Mouse (Mus musculus) limb, embryonic 15.5 days (tissue): Measurements from ENCODE around the gene Kbtbd2. TPM values are rescaled to one million over a fixed set of nuclear protein-coding genes. Genes with fewer than 3 reads are reported as not detected.

Experiments
- ATAC-seq: fragments of 200-750 bp; cut with Nextera tagmentation; 2 replicates; pipeline ENCODE4 v1.8.0; 2017; ENCODE audit warnings: low read depth, moderate TSS enrichment; ENCODE audit not compliant: insufficient number of reproducible peaks, low FRiP score, low TSS enrichment
- H3K27ac ChIP-seq: fragments of 300-500 bp; sonication (generic); 2 replicates; pipeline ENCODE4 v1.5.1; 2015; ENCODE audit warnings: moderate library complexity, mild to moderate bottlenecking, inconsistent platforms
- H3K27me3 ChIP-seq: fragments of 300-500 bp; sonication (generic); 2 replicates; pipeline ENCODE4 v1.6.1; 2015; ENCODE audit warnings: inconsistent platforms
- H3K36me3 ChIP-seq: fragments of 300-500 bp; sonication (generic); 2 replicates; pipeline ENCODE4 v1.6.1; 2015; ENCODE audit warnings: inconsistent platforms
- H3K4me1 ChIP-seq: fragments of 300-500 bp; sonication (generic); 2 replicates; pipeline ENCODE4 v1.6.1; 2015; ENCODE audit warnings: inconsistent platforms
- H3K4me2 ChIP-seq: fragments of 300-500 bp; sonication (generic); 2 replicates; pipeline ENCODE4 v1.6.1; 2015; ENCODE audit warnings: mild to moderate bottlenecking, inconsistent platforms
- H3K4me3 ChIP-seq: fragments of 300-500 bp; sonication (generic); 2 replicates; pipeline ENCODE4 v1.5.1; 2015; ENCODE audit warnings: mild to moderate bottlenecking, inconsistent platforms
- H3K9ac ChIP-seq: fragments of 300-500 bp; sonication (generic); 2 replicates; pipeline ENCODE4 v1.6.1; 2015; ENCODE audit warnings: inconsistent platforms
- H3K9me3 ChIP-seq: fragments of 300-500 bp; sonication (generic); 2 replicates; pipeline ENCODE4 v1.6.1; 2016; ENCODE audit warnings: inconsistent platforms
- WGBS: fragments of 180-500 bp; shearing (Covaris S2); methylation state at CpG from one replicate; pipeline ENCODE4 v1.1.7; 2015; 5-methylcytosine and 5-hydroxymethylcytosine counted together
- polyA plus RNA-seq: library from polyadenylated mRNA; unstranded; fragments of >200 nt; fragmentation: Nextera tagmentation; extraction: Ambion mirVana; gene quantifications from 2 replicates; pipeline ENCODE4 v1.2.1, GENCODE M21; 2015

Kbtbd2 gene
- polyA plus RNA-seq = 23.2 and 25.5 TPM in 2 replicates

GRCm38 (mm10) chr6:56797311-56798151 is at the start of gene Kbtbd2:
TSS of gene Kbtbd2 (minus strand) at chr6:56797813.
- Histone ChIP-seq H3K27ac (peak within 1 kb of the TSS; percentile 100), H3K4me2 (peak within 1 kb of the TSS; percentile 66), H3K9me3 (no peaks in the 10 kb centered on the region), H3K36me3 (no peaks in the 10 kb centered on the region), H3K9ac (peak within 1 kb of the TSS; percentile 95), H3K27me3 (no peaks in the 10 kb centered on the region), H3K4me3 (peak within 1 kb of the TSS; percentile 83), H3K4me1 (peaks cover 7% of the 10 kb centered on the region; the same call in 1 of the 2 replicates)
- peak; percentile 95 for ATAC-seq
- under 1% methylated on average over 98 of the region's 98 CpGs for WGBS

GRCm38 (mm10) chr6:56844365-56844764 is 46.8 kb upstream of the Kbtbd2 start:
- Histone ChIP-seq H3K4me2 (no peak overlapping the region), H3K4me3 (no peak overlapping the region), H3K9me3 (no peaks in the 10 kb centered on the region), H3K9ac (no peak overlapping the region), H3K27ac (no peak overlapping the region), H3K27me3 (no peaks in the 10 kb centered on the region), H3K4me1 (no peaks in the 10 kb centered on the region), H3K36me3 (peaks cover 19% of the 10 kb centered on the region)
- ATAC-seq = no peak
- 89% methylated on average over 2 of the region's 2 CpGs for WGBS

GRCm38 (mm10) chr6:56843229-56843628 is 45.6 kb upstream of the Kbtbd2 start:
- WGBS = 67% methylated on average over 3 of the region's 3 CpGs
- no peak for ATAC-seq
- no peak overlapping the region for H3K27ac ChIP-seq
- H3K4me1 ChIP-seq = no peaks in the 10 kb centered on the region
- H3K9me3 ChIP-seq = no peaks in the 10 kb centered on the region
- H3K4me2 ChIP-seq = no peak overlapping the region
- no peak overlapping the region for H3K4me3 ChIP-seq
- H3K9ac ChIP-seq = no peak overlapping the region
- no peaks in the 10 kb centered on the region for H3K27me3 ChIP-seq
- H3K36me3 ChIP-seq = peaks cover 18% of the 10 kb centered on the region

GRCm38 (mm10) chr6:56837621-56838020 is 40.0 kb upstream of the Kbtbd2 start:
- Histone ChIP-seq H3K27me3 (no peaks in the 10 kb centered on the region), H3K4me1 (peaks cover 13% of the 10 kb centered on the region), H3K9me3 (no peaks in the 10 kb centered on the region), H3K4me3 (no peak overlapping the region), H3K9ac (no peak overlapping the region), H3K36me3 (peaks cover 26% of the 10 kb centered on the region), H3K27ac (no peak overlapping the region), H3K4me2 (no peak overlapping the region)
- 69% methylated on average over 3 of the region's 3 CpGs for WGBS
- ATAC-seq = no peak

GRCm38 (mm10) chr6:56837166-56837565 is 39.6 kb upstream of the Kbtbd2 start:
- ATAC-seq = no peak
- Histone ChIP-seq H3K9me3 (no peaks in the 10 kb centered on the region), H3K4me1 (peaks cover 13% of the 10 kb centered on the region), H3K27ac (no peak overlapping the region), H3K9ac (no peak overlapping the region), H3K27me3 (no peaks in the 10 kb centered on the region), H3K4me3 (no peak overlapping the region), H3K36me3 (peaks cover 26% of the 10 kb centered on the region), H3K4me2 (no peak overlapping the region)
- 93% methylated on average over 12 of the region's 12 CpGs for WGBS

- no peak overlapping the region for H3K27ac ChIP-seq
- 85% methylated on average over 10 of the region's 10 CpGs for WGBS
- H3K4me1 ChIP-seq = peaks cover 13% of the 10 kb centered on the region
- H3K9me3 ChIP-seq = no peaks in the 10 kb centered on the region
- H3K4me3 ChIP-seq = no peak overlapping the region
- no peaks in the 10 kb centered on the region for H3K27me3 ChIP-seq
- ATAC-seq = no peak
- peaks cover 21% of the 10 kb centered on the region for H3K36me3 ChIP-seq
- H3K4me2 ChIP-seq = no peak overlapping the region
- no peak overlapping the region for H3K9ac ChIP-seq
Observed at GRCm38 (mm10) chr6:56835532-56835931, 37.9 kb upstream of the Kbtbd2 start.

GRCm38 (mm10) chr6:56834769-56835168 is 37.2 kb upstream of the Kbtbd2 start:
- Histone ChIP-seq H3K4me1 (peaks cover 13% of the 10 kb centered on the region), H3K9me3 (no peaks in the 10 kb centered on the region), H3K27ac (0 out of 2 replicates have a peak overlapping the region, but pooled peaks have one; percentile 5), H3K9ac (no peak overlapping the region), H3K4me2 (no peak overlapping the region), H3K27me3 (no peaks in the 10 kb centered on the region), H3K4me3 (no peak overlapping the region), H3K36me3 (peaks cover 19% of the 10 kb centered on the region)
- 53% methylated on average over 5 of the region's 5 CpGs for WGBS
- ATAC-seq = no peak

GRCm38 (mm10) chr6:56832830-56833229 is 35.2 kb upstream of the Kbtbd2 start:
- Histone ChIP-seq H3K4me2 (peak overlapping the region; percentile 57), H3K4me3 (peak overlapping the region; percentile 75), H3K36me3 (peaks cover 17% of the 10 kb centered on the region), H3K27me3 (no peaks in the 10 kb centered on the region), H3K4me1 (peaks cover 13% of the 10 kb centered on the region), H3K27ac (0 out of 2 replicates have a peak overlapping the region, but pooled peaks have one; percentile 43), H3K9me3 (no peaks in the 10 kb centered on the region), H3K9ac (no peak overlapping the region)
- ATAC-seq = no peak

GRCm38 (mm10) chr6:56832407-56832796 is 34.8 kb upstream of the Kbtbd2 start:
- Histone ChIP-seq H3K9ac (peak overlapping the region; percentile 82), H3K27ac (peak overlapping the region; percentile 93), H3K4me2 (peak overlapping the region; percentile 57), H3K27me3 (no peaks in the 10 kb centered on the region), H3K4me1 (peaks cover 13% of the 10 kb centered on the region), H3K9me3 (no peaks in the 10 kb centered on the region), H3K36me3 (peaks cover 14% of the 10 kb centered on the region), H3K4me3 (peak overlapping the region; percentile 75)
- ATAC-seq = no peak; the same call in 1 of the 2 replicates
- 2% methylated on average over 15 of the region's 15 CpGs for WGBS

GRCm38 (mm10) chr6:56831697-56832406 is 34.2 kb upstream of the Kbtbd2 start, which contains the start of gene Fkbp9:
TSS of gene Fkbp9 (plus strand) at chr6:56832059.
- peak; percentile 92 for ATAC-seq
- H3K4me3 ChIP-seq = peak within 1 kb of the TSS; percentile 75
- H3K36me3 ChIP-seq = peaks cover 14% of the 10 kb centered on the region
- H3K27me3 ChIP-seq = no peaks in the 10 kb centered on the region
- under 1% methylated on average over 53 of the region's 58 CpGs for WGBS
- peak within 1 kb of the TSS; percentile 82 for H3K9ac ChIP-seq
- H3K9me3 ChIP-seq = no peaks in the 10 kb centered on the region
- H3K27ac ChIP-seq = peak within 1 kb of the TSS; percentile 93
- H3K4me2 ChIP-seq = peak within 1 kb of the TSS; percentile 57
- H3K4me1 ChIP-seq = peaks cover 13% of the 10 kb centered on the region

- H3K4me1 ChIP-seq = no peaks in the 10 kb centered on the region
- 43% methylated on average over 3 of the region's 3 CpGs for WGBS
- H3K27ac ChIP-seq = no peak overlapping the region
- ATAC-seq = no peak
- no peak overlapping the region for H3K4me3 ChIP-seq
- H3K27me3 ChIP-seq = no peaks in the 10 kb centered on the region
- no peak overlapping the region for H3K4me2 ChIP-seq
- no peak overlapping the region for H3K9ac ChIP-seq
- no peaks in the 10 kb centered on the region for H3K9me3 ChIP-seq
- no peaks in the 10 kb centered on the region for H3K36me3 ChIP-seq
Observed at GRCm38 (mm10) chr6:56825657-56826056, 28.0 kb upstream of the Kbtbd2 start.

GRCm38 (mm10) chr6:56819124-56819487 is 21.5 kb upstream of the Kbtbd2 start:
- Histone ChIP-seq H3K9ac (no peak overlapping the region), H3K4me2 (no peak overlapping the region), H3K9me3 (no peaks in the 10 kb centered on the region), H3K27me3 (no peaks in the 10 kb centered on the region), H3K4me1 (no peaks in the 10 kb centered on the region), H3K36me3 (no peaks in the 10 kb centered on the region), H3K27ac (no peak overlapping the region), H3K4me3 (no peak overlapping the region)
- ATAC-seq = no peak
- 76% methylated on average over 2 of the region's 2 CpGs for WGBS
